Mouse (Mus musculus): ENCODE data around the gene Capns2. TPM values are rescaled to one million over a fixed set of nuclear protein-coding genes. Genes with fewer than 3 reads are reported as not detected.

The Capns2 gene
- polyA plus RNA-seq, 1 experiment from 2014 or later = not detected

GRCm38 (mm10) chr8:92913396-92913795 lies 12.2 kb downstream of the Capns2 start:
- 79% methylated on average over 7 of the region's 7 CpGs for WGBS (ENCODE audit: insufficient replicate concordance)
- H3K36me3 ChIP-seq (replicated peaks; ENCODE audit: insufficient read depth, low read length) = peaks cover 2% of the 10 kb centered on the region; the same call in 1 of the 2 replicates
- no peaks in the 10 kb centered on the region for H3K4me1 ChIP-seq (ENCODE audit: insufficient read depth)
- no peak overlapping the region for H3K9ac ChIP-seq (replicated peaks)
- no peak overlapping the region for H3K4me3 ChIP-seq (ENCODE audit: low read depth, low read length)
- DNase-seq (no peak), ATAC-seq (no peak)
- H3K9me3 ChIP-seq (ENCODE audit: low read length) = no peaks in the 10 kb centered on the region
- no peak overlapping the region for H3K4me2 ChIP-seq (ENCODE audit: low read depth, low read length)
- TF ChIP-seq EP300 (IDR thresholded peaks at IDR 0.05; ENCODE audit: low read depth) = no peak
- TF ChIP-seq CTCF (IDR thresholded peaks at IDR 0.05; ENCODE audit: low read depth) = no peak
- H3K27me3 ChIP-seq (ENCODE audit: insufficient read depth, low read length) = no peaks in the 10 kb centered on the region
- H3K27ac ChIP-seq (ENCODE audit: low read depth) = no peak overlapping the region

GRCm38 (mm10) chr8:92916082-92916481 lies 14.9 kb downstream of the Capns2 start:
- Histone ChIP-seq H3K4me3 (ENCODE audit: low read depth, low read length) (no peak overlapping the region), H3K9ac (replicated peaks) (no peak overlapping the region), H3K4me1 (ENCODE audit: insufficient read depth) (no peaks in the 10 kb centered on the region), H3K4me2 (ENCODE audit: low read depth, low read length) (no peak overlapping the region), H3K9me3 (ENCODE audit: low read length) (no peaks in the 10 kb centered on the region), H3K27ac (ENCODE audit: low read depth) (no peak overlapping the region), H3K36me3 (replicated peaks; ENCODE audit: insufficient read depth, low read length) (peaks cover 2% of the 10 kb centered on the region; the same call in 1 of the 2 replicates), H3K27me3 (ENCODE audit: insufficient read depth, low read length) (no peaks in the 10 kb centered on the region)
- WGBS (ENCODE audit: insufficient replicate concordance) = 60% methylated on average over 3 of the region's 3 CpGs
- ATAC-seq = no peak
- DNase-seq = no peak
- no peak for TF ChIP-seq EP300 (IDR thresholded peaks at IDR 0.05; ENCODE audit: low read depth)
- no peak for TF ChIP-seq CTCF (IDR thresholded peaks at IDR 0.05; ENCODE audit: low read depth)

GRCm38 (mm10) chr8:92921768-92922167 lies 20.6 kb downstream of the Capns2 start:
- ATAC-seq (no peak), DNase-seq (no peak)
- Histone ChIP-seq H3K27me3 (ENCODE audit: insufficient read depth, low read length) (no peaks in the 10 kb centered on the region), H3K9me3 (ENCODE audit: low read length) (no peaks in the 10 kb centered on the region), H3K36me3 (replicated peaks; ENCODE audit: insufficient read depth, low read length) (no peaks in the 10 kb centered on the region), H3K4me1 (ENCODE audit: insufficient read depth) (no peaks in the 10 kb centered on the region), H3K4me2 (ENCODE audit: low read depth, low read length) (no peak overlapping the region), H3K27ac (ENCODE audit: low read depth) (no peak overlapping the region), H3K4me3 (ENCODE audit: low read depth, low read length) (no peak overlapping the region), H3K9ac (replicated peaks) (no peak overlapping the region)
- 79% methylated on average over 3 of the region's 3 CpGs for WGBS (ENCODE audit: insufficient replicate concordance)
- TF ChIP-seq EP300 (IDR thresholded peaks at IDR 0.05; ENCODE audit: low read depth) = no peak
- no peak for TF ChIP-seq CTCF (IDR thresholded peaks at IDR 0.05; ENCODE audit: low read depth)

- Histone ChIP-seq H3K9ac (replicated peaks) (no peak overlapping the region), H3K9me3 (ENCODE audit: low read length) (peaks cover 4% of the 10 kb centered on the region; the same call in 1 of the 2 replicates), H3K4me3 (ENCODE audit: low read depth, low read length) (no peak overlapping the region), H3K27me3 (ENCODE audit: insufficient read depth, low read length) (no peaks in the 10 kb centered on the region), H3K4me2 (ENCODE audit: low read depth, low read length) (no peak overlapping the region), H3K27ac (ENCODE audit: low read depth) (no peak overlapping the region), H3K4me1 (ENCODE audit: insufficient read depth) (no peaks in the 10 kb centered on the region), H3K36me3 (replicated peaks; ENCODE audit: insufficient read depth, low read length) (no peaks in the 10 kb centered on the region)
- ATAC-seq (no peak), DNase-seq (no peak)
- TF ChIP-seq CTCF (IDR thresholded peaks at IDR 0.05; ENCODE audit: low read depth) (no peak), EP300 (IDR thresholded peaks at IDR 0.05; ENCODE audit: low read depth) (no peak)
- 78% methylated on average over 4 of the region's 4 CpGs for WGBS (ENCODE audit: insufficient replicate concordance)
Observed at GRCm38 (mm10) chr8:92928986-92929385, 27.8 kb downstream of the Capns2 start.

GRCm38 (mm10) chr8:92938056-92938455 lies 36.8 kb downstream of the Capns2 start:
- 66% methylated on average over 4 of the region's 4 CpGs for WGBS (ENCODE audit: insufficient replicate concordance)
- H3K9me3 ChIP-seq (ENCODE audit: low read length) = no peaks in the 10 kb centered on the region
- H3K36me3 ChIP-seq (replicated peaks; ENCODE audit: insufficient read depth, low read length) = no peaks in the 10 kb centered on the region
- H3K27me3 ChIP-seq (ENCODE audit: insufficient read depth, low read length) = no peaks in the 10 kb centered on the region
- ATAC-seq (no peak), DNase-seq (no peak)
- H3K27ac ChIP-seq (ENCODE audit: low read depth) = no peak overlapping the region
- H3K4me3 ChIP-seq (ENCODE audit: low read depth, low read length) = no peak overlapping the region
- no peak overlapping the region for H3K4me2 ChIP-seq (ENCODE audit: low read depth, low read length)
- H3K9ac ChIP-seq (replicated peaks) = no peak overlapping the region
- H3K4me1 ChIP-seq (ENCODE audit: insufficient read depth) = no peaks in the 10 kb centered on the region
- TF ChIP-seq CTCF (IDR thresholded peaks at IDR 0.05; ENCODE audit: low read depth) (no peak), EP300 (IDR thresholded peaks at IDR 0.05; ENCODE audit: low read depth) (no peak)

GRCm38 (mm10) chr8:92949071-92949470 lies 47.9 kb downstream of the Capns2 start:
- no peaks in the 10 kb centered on the region for H3K27me3 ChIP-seq (ENCODE audit: insufficient read depth, low read length)
- H3K9ac ChIP-seq (replicated peaks) = no peak overlapping the region
- DNase-seq (no peak), ATAC-seq (no peak)
- TF ChIP-seq CTCF (IDR thresholded peaks at IDR 0.05; ENCODE audit: low read depth) (no peak), EP300 (IDR thresholded peaks at IDR 0.05; ENCODE audit: low read depth) (no peak)
- H3K4me2 ChIP-seq (ENCODE audit: low read depth, low read length) = no peak overlapping the region
- no peaks in the 10 kb centered on the region for H3K4me1 ChIP-seq (ENCODE audit: insufficient read depth)
- no peak overlapping the region for H3K4me3 ChIP-seq (ENCODE audit: low read depth, low read length)
- 34% methylated on average over 4 of the region's 4 CpGs for WGBS (ENCODE audit: insufficient replicate concordance)
- H3K27ac ChIP-seq (ENCODE audit: low read depth) = no peak overlapping the region
- no peaks in the 10 kb centered on the region for H3K9me3 ChIP-seq (ENCODE audit: low read length)
- no peaks in the 10 kb centered on the region for H3K36me3 ChIP-seq (replicated peaks; ENCODE audit: insufficient read depth, low read length)
